Mouse (Mus musculus) heart, postnatal 14 days (tissue): ENCODE results near the gene Myzap. TPM values are rescaled to one million over a fixed set of nuclear protein-coding genes. Genes with fewer than 3 reads are reported as not detected.
A peak's percentile ranks its signal among the peaks of the same experiment; 100 is the strongest.
"Not testable (repeated sequence)": the region's sequence is repeated elsewhere in the genome, so short reads cannot be mapped to it uniquely, and the experiment has no call there.

ENCODE experiments used
- DNase-seq, 2 experiments: peaks; one replicate each; pipeline ENCODE4 v3.0.0; 2021 to 2022
- intact Hi-C: fragments of 180-260 bp; cut with DNase I; formaldehyde crosslinking; loops from one replicate; pipeline ENCODE4 v1.15.1; 2025
- long read RNA-seq, 2 experiments: library from polyadenylated mRNA; stranded (forward); transcript quantifications; one replicate each; pipeline ENCODE4 v2.0.0; 2021
- total RNA-seq, 2 experiments: library from RNA; stranded (reverse); gene quantifications; 2 replicates each; pipeline ENCODE4 v1.2.3; 2021

Gene Myzap
- 100 to 1,000 TPM; 341 to 359 TPM for total RNA-seq
- long read RNA-seq, experiment 1, full-length matches to known transcripts, result 648 of 766 reads
- long read RNA-seq, experiment 1, partial matches to known transcripts, result 67 of 766 reads
- long read RNA-seq, experiment 1, other reads (novel, unspliced or antisense), result 51 of 766 reads
- long read RNA-seq, experiment 2, full-length matches to known transcripts, result 574 of 716 reads
- long read RNA-seq, experiment 2, partial matches to known transcripts, result 22 of 716 reads
- long read RNA-seq, experiment 2, other reads (novel, unspliced or antisense), result 120 of 716 reads

GRCm38 (mm10) chr9:71591938-71592548, at the start of gene Myzap:
Gene Myzap (minus strand): TSS chr9:71592360.
- intact Hi-C loops, result loop anchor here (2.0 kb wide), 1 partner anchor 21 kb away; no protein-coding TSS in a partner anchor
- DNase-seq, result peak; percentile 93 to 96

- intact Hi-C loops, result no loop called here
- DNase-seq, result no peak
Measured at GRCm38 (mm10) chr9:71640361-71640927, 48.3 kb upstream of the Myzap start.

DNA sequence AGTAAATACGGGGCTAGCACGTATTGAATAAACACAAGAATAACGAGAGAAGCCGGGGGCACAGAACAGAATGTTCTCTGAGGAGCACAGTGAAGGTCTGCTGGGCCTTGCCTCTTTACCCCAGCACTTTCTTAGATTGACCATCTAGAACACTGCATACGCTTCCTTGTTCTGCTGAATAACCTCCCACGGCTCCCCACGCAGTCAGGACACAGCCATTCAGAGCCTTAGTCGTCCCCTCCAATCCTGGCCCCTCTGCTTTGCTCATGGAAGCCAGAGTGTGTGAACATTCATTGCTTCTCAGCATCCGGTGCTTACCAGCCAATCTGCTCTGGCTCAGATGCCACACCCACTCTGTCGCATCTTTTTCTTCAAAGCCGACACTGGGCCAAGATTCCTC, 46.0 kb upstream of the Myzap start:
- no peak for DNase-seq
- intact Hi-C loops, result no loop called here

DNA sequence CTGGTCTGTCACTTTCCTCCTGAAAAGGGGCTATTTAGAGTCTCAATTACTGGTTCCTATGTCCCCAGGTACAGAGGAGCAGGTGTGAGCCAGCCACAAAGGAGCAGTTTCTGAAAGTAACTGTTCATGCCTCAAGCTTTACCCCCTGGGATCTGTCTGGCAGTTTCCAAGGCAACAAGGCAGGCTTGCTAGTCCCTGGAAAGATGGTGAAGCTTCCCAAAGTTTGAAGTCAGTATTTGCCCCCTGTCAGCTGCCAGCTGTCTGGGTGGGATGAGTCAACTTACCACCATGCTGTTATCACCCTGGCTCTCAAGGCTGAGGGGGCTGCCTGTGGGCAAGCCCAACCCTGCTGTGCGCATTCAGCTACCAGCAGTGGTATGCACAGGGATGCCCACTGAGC, 44.7 kb upstream of the Myzap start:
- intact Hi-C loops, result no loop called here
- DNase-seq, result no peak

DNA sequence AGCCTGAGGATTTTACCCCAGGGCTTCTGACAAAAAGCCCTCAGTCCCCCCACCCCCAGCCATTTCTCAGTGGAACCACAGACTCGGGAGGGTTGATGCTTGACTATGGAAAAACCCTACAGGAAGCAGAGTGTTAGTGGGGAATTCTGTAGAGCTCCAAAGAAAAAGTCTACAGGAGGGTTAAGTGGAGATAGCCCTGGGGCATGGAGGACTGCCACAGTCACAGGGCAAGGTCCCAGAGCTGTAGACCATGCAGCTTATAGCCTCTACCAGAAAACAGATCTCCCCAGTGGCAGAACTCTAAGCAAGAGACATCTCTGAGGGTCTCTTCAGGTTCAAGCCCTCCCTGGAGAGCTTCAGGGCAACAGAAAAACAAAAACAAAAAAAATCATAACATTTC, 43.5 kb upstream of the Myzap start:
- intact Hi-C loops, result no loop called here
- DNase-seq, result no peak

DNA sequence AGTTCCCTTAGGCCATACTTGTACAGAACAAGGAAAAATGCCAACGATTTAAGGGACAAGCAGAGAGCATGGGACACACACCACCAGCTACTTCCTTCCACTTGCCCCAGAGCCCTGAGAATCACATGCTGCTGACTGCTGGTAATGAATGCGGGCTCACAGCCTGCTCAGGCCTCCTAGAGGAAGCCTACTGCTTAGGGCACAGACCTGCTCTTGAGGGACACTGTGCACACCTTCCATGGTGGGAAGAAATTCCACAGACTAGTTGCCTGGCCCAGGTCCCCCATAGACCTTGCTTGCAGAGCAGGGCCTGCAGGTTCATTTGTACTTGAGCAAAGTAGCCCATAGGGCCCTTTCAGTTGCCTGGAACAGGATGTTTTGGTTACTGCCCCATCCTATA, 42.8 kb upstream of the Myzap start:
- intact Hi-C loops, result no loop called here
- no peak for DNase-seq

- DNase-seq, result no peak
- intact Hi-C loops, result no loop called here
Measured at GRCm38 (mm10) chr9:71628921-71629320, 36.8 kb upstream of the Myzap start.

DNA sequence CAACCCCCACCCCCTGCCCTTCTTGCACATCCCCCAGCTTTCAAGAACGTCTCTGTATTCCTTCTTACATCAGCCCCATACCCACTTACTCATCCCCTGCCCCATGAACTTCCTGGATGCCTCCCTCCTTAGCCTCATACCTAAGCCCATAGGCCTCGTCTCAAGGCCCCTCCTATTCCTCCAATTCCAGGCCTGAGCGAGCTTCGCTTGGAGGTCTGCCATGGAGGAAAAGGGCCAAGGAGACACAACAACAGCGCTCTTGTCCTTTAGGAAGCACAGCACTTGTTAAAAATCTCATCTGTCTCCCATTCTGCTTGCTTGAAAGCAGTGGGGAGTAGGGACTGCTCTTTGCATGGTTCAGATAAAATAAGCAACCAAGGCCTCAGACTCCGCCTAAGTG, 36.1 kb upstream of the Myzap start:
- no peak for DNase-seq
- intact Hi-C loops, result no loop called here

DNA sequence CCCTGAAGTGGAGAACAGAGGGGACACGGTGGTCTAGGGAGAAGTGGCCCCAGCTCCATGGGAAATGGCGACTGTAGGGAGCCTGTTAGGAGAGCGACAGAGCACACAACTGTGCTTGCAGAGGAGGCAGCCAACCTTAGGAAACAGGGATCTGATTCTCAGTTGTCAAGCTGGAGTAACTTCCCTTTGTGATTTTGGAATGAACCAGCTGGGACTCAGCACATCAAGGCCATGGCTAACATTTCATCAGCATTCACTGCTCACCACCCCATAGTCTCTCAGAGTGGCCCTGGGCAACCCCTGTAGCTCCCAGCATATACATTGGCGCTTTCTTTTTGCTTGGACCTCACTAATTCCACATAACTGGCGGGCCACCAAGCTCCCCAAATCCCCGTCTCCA, 33.8 kb upstream of the Myzap start:
- intact Hi-C loops, result loop anchor here (2.0 kb wide), 1 partner anchor 267 kb away; no protein-coding TSS in a partner anchor
- no peak for DNase-seq

GRCm38 (mm10) chr9:71624793-71625495, 32.8 kb upstream of the Myzap start:
- DNase-seq, result peak; percentile 67 to 83
- intact Hi-C loops, result loop anchor here (2.0 kb wide), 1 partner anchor 266 kb away; no protein-coding TSS in a partner anchor

DNA sequence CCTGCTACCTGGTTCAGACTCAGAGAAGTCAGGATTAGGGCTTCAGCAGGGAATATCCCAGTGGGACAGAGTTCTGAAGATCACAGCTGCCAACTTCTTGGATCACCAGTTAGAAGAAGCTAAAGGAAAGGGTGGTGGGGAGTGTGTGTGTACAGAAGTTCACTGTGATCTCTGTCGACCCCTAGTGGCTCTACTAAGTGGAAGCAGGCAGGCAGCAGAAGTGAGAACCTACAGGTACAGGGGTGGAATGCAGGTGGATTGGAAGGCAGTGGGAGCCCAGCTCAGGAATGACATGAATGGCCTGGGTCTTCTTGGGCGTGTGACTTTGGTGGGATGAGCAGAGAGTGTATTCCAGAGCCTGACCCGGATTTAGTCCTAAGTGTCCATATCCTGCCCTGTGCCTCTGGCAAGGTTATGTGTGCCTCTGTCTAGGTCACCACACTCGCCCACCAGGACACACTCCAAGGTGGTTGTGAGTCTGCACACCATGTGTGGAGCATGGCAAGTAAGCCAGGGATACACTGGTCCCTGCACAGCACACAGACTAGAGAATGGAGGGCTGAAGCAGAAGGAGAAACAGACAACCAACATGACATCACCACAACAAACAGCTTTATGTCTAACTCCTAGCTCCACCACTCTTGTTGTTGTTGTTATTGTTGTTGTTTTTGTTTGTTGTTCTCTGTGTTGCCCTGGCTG, 31.9 kb upstream of the Myzap start:
- intact Hi-C loops, result loop anchor here (2.0 kb wide), 1 partner anchor 265 kb away; no protein-coding TSS in a partner anchor
- DNase-seq, result peak; percentile 19 to 53

GRCm38 (mm10) chr9:71622593-71622992, 30.4 kb upstream of the Myzap start:
- DNase-seq, result no peak
- intact Hi-C loops, result no loop called here

GRCm38 (mm10) chr9:71621968-71622367, 29.8 kb upstream of the Myzap start:
- no peak for DNase-seq
- intact Hi-C loops, result no loop called here

GRCm38 (mm10) chr9:71620116-71620515, 28.0 kb upstream of the Myzap start:
- DNase-seq, intact Hi-C loops: not testable (repeated sequence)

GRCm38 (mm10) chr9:71617363-71617762, 25.2 kb upstream of the Myzap start:
- peak; percentile 49 to 68 for DNase-seq
- intact Hi-C loops, result loop anchor here (5.0 to 10.0 kb wide), 2 partner anchors 135 to 403 kb away; partner anchors contain the start of gene Aldh1a2

DNA sequence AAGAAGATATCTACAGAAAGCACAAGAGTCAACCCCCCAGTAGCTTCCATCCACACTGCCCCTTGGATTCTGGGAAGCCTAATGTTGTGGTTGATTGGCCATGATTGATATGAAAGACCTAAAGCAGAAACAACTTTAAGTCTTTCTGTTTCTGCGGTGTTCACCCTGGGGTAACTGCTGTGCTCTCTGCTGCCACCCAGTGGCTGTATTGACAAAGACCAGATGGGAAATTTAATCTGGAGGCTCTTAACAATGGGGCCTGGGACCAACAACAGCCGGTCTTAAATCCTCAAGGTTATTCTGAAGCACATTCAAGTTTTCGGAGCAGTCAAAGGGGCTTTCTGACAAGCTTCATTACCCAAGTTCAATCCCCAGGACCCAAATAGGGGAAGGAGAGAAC, 24.0 kb upstream of the Myzap start:
- DNase-seq, result peak; percentile 87 to 91
- intact Hi-C loops, result loop anchor here (1.0 to 10.0 kb wide), 3 partner anchors 73 to 401 kb away; partner anchors contain the start of gene Aldh1a2

DNA sequence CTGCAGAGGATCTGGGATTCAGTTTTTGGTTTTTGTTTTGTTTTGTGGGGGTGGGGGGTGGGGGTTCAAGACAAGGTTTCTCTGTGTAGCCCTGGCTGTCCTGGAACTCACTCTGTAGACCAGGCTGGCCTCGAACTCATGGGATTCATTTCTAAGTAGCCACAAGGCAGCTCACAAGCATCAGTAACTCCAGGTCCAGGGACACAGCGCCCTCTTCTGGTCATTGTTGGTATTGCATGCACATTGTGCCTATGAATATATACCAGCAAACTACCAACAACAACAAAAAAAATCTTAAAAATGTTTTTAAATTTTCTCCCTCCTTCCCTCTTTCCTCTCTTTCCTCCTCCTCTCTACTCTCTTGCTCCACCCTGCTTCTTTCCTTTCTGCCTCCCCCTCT, 22.5 kb upstream of the Myzap start:
- peak; percentile 64 to 80 for DNase-seq
- intact Hi-C loops, result loop anchor here (5.0 to 10.0 kb wide), 2 partner anchors 132 to 400 kb away; partner anchors contain the start of gene Aldh1a2

DNA sequence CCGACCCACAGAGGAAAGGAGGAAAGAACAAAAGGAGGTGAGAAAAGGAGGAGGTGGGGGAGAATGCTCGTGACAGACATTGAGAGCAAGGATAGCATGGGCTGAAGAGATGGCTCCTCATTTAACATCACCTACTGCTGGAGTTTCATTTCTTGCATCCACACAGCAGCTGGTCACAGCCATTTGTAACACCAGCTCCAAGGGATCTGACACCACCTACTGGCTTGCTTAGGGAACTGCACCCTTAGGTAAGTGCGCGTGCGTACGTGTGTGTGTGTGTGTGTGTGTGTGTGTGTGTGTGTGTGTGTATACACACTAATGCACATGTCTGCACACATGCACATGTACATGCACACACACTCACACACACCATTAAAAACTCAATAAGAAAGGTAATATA, 20.8 kb upstream of the Myzap start:
- intact Hi-C loops, result loop anchor here (2.0 to 10.0 kb wide), 2 partner anchors 22 to 398 kb away; partner anchors contain the start of gene Aldh1a2
- peak in 1 of 2 experiments; percentile 54 for DNase-seq

- intact Hi-C loops, result loop anchor here (2.0 to 10.0 kb wide), 2 partner anchors 21 to 397 kb away; partner anchors contain the start of gene Aldh1a2
- DNase-seq, result peak in 1 of 2 experiments; percentile 56
Measured at GRCm38 (mm10) chr9:71611876-71612275, 19.7 kb upstream of the Myzap start.

DNA sequence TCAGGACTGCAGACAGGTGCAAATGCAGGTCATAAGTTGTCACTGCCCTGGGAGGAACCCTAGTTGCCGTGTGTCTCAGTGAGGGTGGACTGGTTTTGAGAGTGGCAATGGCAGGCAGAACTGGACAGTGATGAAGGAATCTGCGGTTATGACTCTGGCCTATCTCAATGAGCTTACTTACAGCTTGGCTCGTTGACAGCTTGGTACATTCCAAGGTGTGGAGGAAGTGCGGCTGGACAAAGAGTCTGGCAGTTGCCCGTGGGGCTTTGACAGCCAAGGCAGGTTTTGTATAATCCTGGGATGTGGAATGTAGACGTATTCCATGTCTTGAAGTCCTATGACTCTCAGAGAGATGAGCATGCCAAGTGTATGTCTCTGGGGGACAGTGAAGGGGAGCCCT, 16.9 kb upstream of the Myzap start:
- intact Hi-C loops, result no loop called here
- DNase-seq, result no peak
